Mouse (Mus musculus) stomach, postnatal 0 days (tissue): Measurements from ENCODE around the gene Nkx2-3.

Experiments
- CTCF ChIP-seq: IDR thresholded peaks from 2 replicates; pipeline ENCODE4 v1.5.1; 2016; ENCODE audit warnings: antibody characterized with exemption, low read depth, mild to moderate bottlenecking, moderate library complexity
- EP300 ChIP-seq: optimal IDR thresholded peaks from 2 replicates; pipeline ENCODE3; 2016; ENCODE audit warnings: antibody characterized with exemption

DNA sequence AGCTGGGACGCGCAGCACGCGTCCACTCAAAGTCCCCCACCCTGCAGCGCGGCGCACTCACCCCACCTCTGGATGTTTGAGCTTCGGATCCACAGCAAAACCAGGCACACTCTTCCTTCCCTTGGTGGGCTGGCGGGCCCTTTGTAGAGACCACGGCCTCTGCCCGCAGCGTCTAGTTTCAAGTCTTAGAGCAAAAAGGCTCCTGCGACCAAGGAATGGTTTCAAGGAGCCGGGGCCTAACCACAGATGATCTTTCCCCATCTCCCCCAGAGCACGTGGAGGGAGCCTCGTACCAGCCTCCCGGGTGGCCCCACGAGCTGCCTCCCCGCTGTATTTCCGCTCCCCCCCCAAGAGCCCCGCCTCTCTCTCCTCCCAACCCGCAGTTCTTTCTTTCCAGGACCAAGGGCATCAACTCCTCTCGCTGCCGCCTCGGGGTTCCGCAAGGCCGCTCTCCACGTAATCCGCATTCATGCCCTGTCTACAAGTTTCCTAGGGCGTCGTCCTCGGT is 1.7 kb upstream of the Nkx2-3 start:
- TF ChIP-seq CTCF (no peak), EP300 (no peak)
